Mouse (Mus musculus): ENCODE data around the gene Tln2. TPM values are rescaled to one million over a fixed set of nuclear protein-coding genes. Genes with fewer than 3 reads are reported as not detected.
A peak's percentile ranks its signal among the peaks of the same experiment; 100 is the strongest.

Gene Tln2
- polyA plus RNA-seq, 1 experiment: 17.0 TPM

DNA sequence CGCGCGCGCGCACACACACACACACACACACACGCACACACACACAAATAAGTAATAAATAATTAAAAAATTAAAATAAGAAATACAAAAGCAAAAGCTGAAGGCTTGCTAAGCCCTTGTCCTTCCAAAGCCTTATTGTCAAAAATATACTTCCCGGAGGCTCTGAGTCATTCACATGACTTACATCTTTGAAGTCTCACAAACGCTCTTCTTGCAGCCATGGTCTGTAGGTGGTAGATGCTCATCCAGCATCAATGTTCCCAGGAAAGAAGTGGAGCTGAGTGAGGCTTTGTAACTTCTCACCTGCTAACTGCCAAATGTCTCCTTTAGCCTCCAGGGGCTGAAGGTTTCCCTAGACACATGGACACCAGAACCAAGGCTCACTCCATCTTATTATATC, 362.9 kb downstream of the Tln2 start:
- no peak overlapping the region for H3K27ac ChIP-seq (ENCODE audit: insufficient read depth, low read length)
- H3K9me3 ChIP-seq (replicated peaks; ENCODE audit: control insufficient read depth, insufficient read depth, low read length, poor library complexity, severe bottlenecking): no peaks in the 10 kb centered on the region
- TF ChIP-seq EP300 (IDR thresholded peaks at IDR 0.05; ENCODE audit: insufficient read depth, low read depth, low read length) (no peak), CTCF (IDR thresholded peaks at IDR 0.05; ENCODE audit: low read depth, low read length) (no peak), POLR2A (IDR thresholded peaks at IDR 0.05; ENCODE audit: insufficient read depth, low read length) (no peak)
- no peaks in the 10 kb centered on the region for H3K27me3 ChIP-seq (ENCODE audit: control insufficient read depth, insufficient read depth, low read length, poor library complexity, severe bottlenecking)
- H3K9ac ChIP-seq (ENCODE audit: low read depth, poor library complexity, severe bottlenecking): no peak overlapping the region
- no peaks in the 10 kb centered on the region for H3K4me1 ChIP-seq (ENCODE audit: control insufficient read depth, insufficient read depth, low read length)
- H3K36me3 ChIP-seq (ENCODE audit: control insufficient read depth, insufficient read depth, low read length, poor library complexity, severe bottlenecking): no peaks in the 10 kb centered on the region
- H3K4me3 ChIP-seq (ENCODE audit: low read depth, low read length): no peak overlapping the region

DNA sequence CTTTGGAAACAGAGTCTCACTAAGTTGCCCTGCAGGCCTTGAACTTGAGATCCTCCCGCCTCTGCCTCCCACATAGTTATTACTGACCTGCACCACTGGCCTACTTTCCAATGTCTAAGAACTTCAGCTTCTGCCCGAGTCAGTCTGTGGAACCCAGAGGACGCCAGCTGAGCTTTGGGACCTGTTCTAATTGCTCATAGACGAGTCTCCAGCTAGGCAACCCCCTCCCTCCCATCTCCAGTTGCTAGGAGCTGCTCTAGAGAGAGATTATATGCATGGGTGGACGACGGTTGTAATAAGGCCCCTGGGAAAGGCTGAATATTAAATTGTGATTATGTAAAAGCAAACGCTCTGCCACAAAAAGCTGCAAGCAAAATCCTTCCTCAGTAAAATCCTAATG, 364.2 kb downstream of the Tln2 start:
- Histone ChIP-seq H3K36me3 (ENCODE audit: control insufficient read depth, insufficient read depth, low read length, poor library complexity, severe bottlenecking) (no peaks in the 10 kb centered on the region), H3K27me3 (ENCODE audit: control insufficient read depth, insufficient read depth, low read length, poor library complexity, severe bottlenecking) (no peaks in the 10 kb centered on the region), H3K4me3 (ENCODE audit: low read depth, low read length) (no peak overlapping the region), H3K9me3 (replicated peaks; ENCODE audit: control insufficient read depth, insufficient read depth, low read length, poor library complexity, severe bottlenecking) (no peaks in the 10 kb centered on the region), H3K4me1 (ENCODE audit: control insufficient read depth, insufficient read depth, low read length) (no peaks in the 10 kb centered on the region), H3K27ac (ENCODE audit: insufficient read depth, low read length) (no peak overlapping the region), H3K9ac (ENCODE audit: low read depth, poor library complexity, severe bottlenecking) (no peak overlapping the region)
- TF ChIP-seq POLR2A (IDR thresholded peaks at IDR 0.05; ENCODE audit: insufficient read depth, low read length) (no peak), EP300 (IDR thresholded peaks at IDR 0.05; ENCODE audit: insufficient read depth, low read depth, low read length) (no peak), CTCF (IDR thresholded peaks at IDR 0.05; ENCODE audit: low read depth, low read length) (no peak)

DNA sequence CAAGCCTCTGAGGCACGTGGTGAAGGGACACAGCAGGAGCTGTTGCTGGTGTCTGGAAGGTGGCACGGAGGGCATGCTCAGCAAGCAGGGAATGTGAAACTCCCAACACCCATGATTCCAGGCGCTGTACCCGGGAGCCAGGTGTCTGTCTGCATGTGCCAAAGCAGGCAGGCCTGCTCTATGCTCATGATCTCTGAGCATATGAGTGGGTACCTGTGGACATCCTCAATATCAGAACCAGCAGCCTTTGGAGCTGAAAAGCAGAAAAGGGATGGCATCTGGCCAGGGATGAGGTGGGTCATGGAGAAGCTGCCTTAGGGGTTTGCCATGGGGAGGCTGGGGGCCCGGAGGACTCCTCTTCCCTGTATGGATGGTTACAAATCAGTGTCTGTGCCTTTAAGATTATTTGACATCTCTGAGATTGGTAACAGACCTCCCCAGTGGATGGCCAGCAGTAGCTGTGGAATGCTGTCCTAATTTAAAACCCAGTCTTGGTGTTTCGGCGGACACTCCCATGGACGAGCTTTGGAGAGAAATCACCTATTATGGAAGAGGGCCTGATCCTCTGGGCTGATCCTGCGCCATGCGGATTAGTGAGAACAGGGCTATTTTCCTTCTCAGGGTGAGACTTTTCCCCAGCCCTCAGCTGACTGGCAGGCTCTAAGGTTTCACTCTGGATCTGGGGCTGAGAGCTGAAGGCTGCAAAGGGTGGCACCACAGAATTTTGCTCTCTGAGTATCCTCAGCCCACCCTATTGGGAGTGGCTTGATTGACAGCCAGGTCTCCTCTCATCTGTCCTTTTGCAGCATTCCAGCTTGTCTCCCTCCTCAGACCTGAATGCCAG, 367.8 kb downstream of the Tln2 start:
- no peak overlapping the region for H3K9ac ChIP-seq (ENCODE audit: low read depth, poor library complexity, severe bottlenecking)
- TF ChIP-seq EP300 (IDR thresholded peaks at IDR 0.05; ENCODE audit: insufficient read depth, low read depth, low read length) (no peak), CTCF (IDR thresholded peaks at IDR 0.05; ENCODE audit: low read depth, low read length) (no peak), POLR2A (IDR thresholded peaks at IDR 0.05; ENCODE audit: insufficient read depth, low read length) (no peak)

DNA sequence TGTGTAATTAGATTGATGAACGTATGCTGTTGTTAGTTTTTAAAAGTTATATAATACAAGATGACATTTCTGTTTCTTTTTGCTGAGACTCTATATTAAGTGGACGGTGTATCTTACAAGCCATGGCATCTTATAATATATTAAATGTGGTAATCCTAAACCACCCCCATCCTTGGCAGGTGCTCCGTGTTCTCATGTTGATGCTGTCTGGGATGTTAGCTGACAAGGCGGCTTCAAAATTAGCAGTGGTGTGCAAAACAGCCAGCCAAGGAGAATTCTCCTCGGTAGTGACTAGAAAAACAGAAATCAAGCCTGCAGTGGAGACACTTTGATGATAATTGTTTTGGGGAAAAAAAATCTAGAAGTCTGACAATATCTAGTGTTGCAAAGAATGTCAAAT, 371.8 kb downstream of the Tln2 start:
- H3K27me3 ChIP-seq (ENCODE audit: control insufficient read depth, insufficient read depth, low read length, poor library complexity, severe bottlenecking): no peaks in the 10 kb centered on the region
- H3K36me3 ChIP-seq (ENCODE audit: control insufficient read depth, insufficient read depth, low read length, poor library complexity, severe bottlenecking): no peaks in the 10 kb centered on the region
- no peak overlapping the region for H3K27ac ChIP-seq (ENCODE audit: insufficient read depth, low read length)
- TF ChIP-seq POLR2A (IDR thresholded peaks at IDR 0.05; ENCODE audit: insufficient read depth, low read length) (no peak), EP300 (IDR thresholded peaks at IDR 0.05; ENCODE audit: insufficient read depth, low read depth, low read length) (no peak), CTCF (IDR thresholded peaks at IDR 0.05; ENCODE audit: low read depth, low read length) (no peak)
- H3K4me1 ChIP-seq (ENCODE audit: control insufficient read depth, insufficient read depth, low read length): no peaks in the 10 kb centered on the region
- no peaks in the 10 kb centered on the region for H3K9me3 ChIP-seq (replicated peaks; ENCODE audit: control insufficient read depth, insufficient read depth, low read length, poor library complexity, severe bottlenecking)
- H3K4me3 ChIP-seq (ENCODE audit: low read depth, low read length): no peak overlapping the region
- H3K9ac ChIP-seq (ENCODE audit: low read depth, poor library complexity, severe bottlenecking): no peak overlapping the region

More for the DNA sequence above, 367.8 kb downstream of the Tln2 start:
- Histone ChIP-seq H3K27me3 (ENCODE audit: control insufficient read depth, insufficient read depth, low read length, poor library complexity, severe bottlenecking) (no peaks in the 10 kb centered on the region), H3K36me3 (ENCODE audit: control insufficient read depth, insufficient read depth, low read length, poor library complexity, severe bottlenecking) (no peaks in the 10 kb centered on the region), H3K27ac (ENCODE audit: insufficient read depth, low read length) (no peak overlapping the region), H3K4me3 (ENCODE audit: low read depth, low read length) (no peak overlapping the region), H3K4me1 (ENCODE audit: control insufficient read depth, insufficient read depth, low read length) (no peaks in the 10 kb centered on the region), H3K9me3 (replicated peaks; ENCODE audit: control insufficient read depth, insufficient read depth, low read length, poor library complexity, severe bottlenecking) (no peaks in the 10 kb centered on the region)

DNA sequence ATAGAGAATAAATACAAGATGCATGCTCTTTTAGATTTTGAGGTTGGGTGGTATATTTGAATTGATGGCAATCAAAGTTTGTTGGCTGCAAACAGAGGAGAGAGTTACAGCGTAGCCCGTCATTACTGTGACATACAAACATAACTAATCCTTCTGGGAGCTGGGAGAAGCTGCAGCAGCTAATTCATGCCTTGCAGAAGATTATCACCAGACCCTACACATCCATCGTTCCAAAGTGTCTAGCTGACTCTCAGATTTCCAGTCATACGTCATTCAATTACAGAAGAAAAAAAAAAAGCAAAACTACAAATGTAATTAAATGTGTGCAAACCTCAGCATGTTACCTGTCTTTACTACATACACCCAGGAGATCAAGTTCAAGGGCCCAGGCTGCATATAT, 372.3 kb downstream of the Tln2 start:
- Histone ChIP-seq H3K4me1 (ENCODE audit: control insufficient read depth, insufficient read depth, low read length) (no peaks in the 10 kb centered on the region), H3K27ac (ENCODE audit: insufficient read depth, low read length) (no peak overlapping the region), H3K36me3 (ENCODE audit: control insufficient read depth, insufficient read depth, low read length, poor library complexity, severe bottlenecking) (no peaks in the 10 kb centered on the region), H3K9me3 (replicated peaks; ENCODE audit: control insufficient read depth, insufficient read depth, low read length, poor library complexity, severe bottlenecking) (no peaks in the 10 kb centered on the region), H3K4me3 (ENCODE audit: low read depth, low read length) (no peak overlapping the region), H3K9ac (ENCODE audit: low read depth, poor library complexity, severe bottlenecking) (no peak overlapping the region), H3K27me3 (ENCODE audit: control insufficient read depth, insufficient read depth, low read length, poor library complexity, severe bottlenecking) (no peaks in the 10 kb centered on the region)
- TF ChIP-seq POLR2A (IDR thresholded peaks at IDR 0.05; ENCODE audit: insufficient read depth, low read length): no peak
- TF ChIP-seq EP300 (IDR thresholded peaks at IDR 0.05; ENCODE audit: insufficient read depth, low read depth, low read length): no peak
- TF ChIP-seq CTCF (IDR thresholded peaks at IDR 0.05; ENCODE audit: low read depth, low read length): no peak

DNA sequence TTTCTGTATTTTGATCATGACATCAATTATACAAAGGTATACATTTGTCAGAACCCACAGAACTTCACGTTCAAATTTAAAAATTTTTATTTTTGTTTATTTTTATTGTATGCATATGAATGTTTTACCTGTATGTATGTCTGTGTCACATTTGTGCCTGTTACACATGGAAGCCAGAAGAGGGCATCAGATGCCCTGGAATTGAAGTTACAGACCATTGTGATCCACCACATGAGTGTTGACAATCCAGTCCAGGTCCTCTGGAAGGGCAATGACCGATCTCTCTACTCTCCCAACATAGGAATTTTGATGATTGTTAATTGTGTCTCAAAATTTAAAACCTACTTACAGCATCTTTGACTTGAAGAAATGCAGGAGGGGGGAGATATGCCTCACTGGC, 374.9 kb downstream of the Tln2 start:
- Histone ChIP-seq H3K9ac (ENCODE audit: low read depth, poor library complexity, severe bottlenecking) (no peak overlapping the region), H3K27ac (ENCODE audit: insufficient read depth, low read length) (no peak overlapping the region), H3K4me1 (ENCODE audit: control insufficient read depth, insufficient read depth, low read length) (no peaks in the 10 kb centered on the region), H3K36me3 (ENCODE audit: control insufficient read depth, insufficient read depth, low read length, poor library complexity, severe bottlenecking) (no peaks in the 10 kb centered on the region), H3K9me3 (replicated peaks; ENCODE audit: control insufficient read depth, insufficient read depth, low read length, poor library complexity, severe bottlenecking) (no peaks in the 10 kb centered on the region), H3K27me3 (ENCODE audit: control insufficient read depth, insufficient read depth, low read length, poor library complexity, severe bottlenecking) (no peaks in the 10 kb centered on the region), H3K4me3 (ENCODE audit: low read depth, low read length) (no peak overlapping the region)
- TF ChIP-seq CTCF (IDR thresholded peaks at IDR 0.05; ENCODE audit: low read depth, low read length) (peak; percentile 14), POLR2A (IDR thresholded peaks at IDR 0.05; ENCODE audit: insufficient read depth, low read length) (no peak)

Measured in ES-Bruce4 (cell line).